Mouse (Mus musculus): ENCODE measurements around the gene Acat2.
"Not testable (repeated sequence)": the region's sequence is repeated elsewhere in the genome, so short reads cannot be mapped to it uniquely, and the experiment has no call there.

The Acat2 gene

GRCm38 (mm10) chr17:12905810-12906209 is 54.7 kb downstream of the Acat2 start:
- DNase-seq (ENCODE audit: low spot score), result no peak

- DNase-seq (ENCODE audit: low spot score), result no peak
These were observed 56.2 kb downstream of the Acat2 start for GRCm38 (mm10) chr17:12904349-12904748.

GRCm38 (mm10) chr17:12903372-12904333 is 56.9 kb downstream of the Acat2 start:
- DNase-seq (ENCODE audit: low spot score), result no peak

GRCm38 (mm10) chr17:12902291-12902690 is 58.3 kb downstream of the Acat2 start:
- DNase-seq (ENCODE audit: low spot score), result no peak

- DNase-seq (ENCODE audit: low spot score), result not testable (repeated sequence)
These were observed 61.9 kb downstream of the Acat2 start for GRCm38 (mm10) chr17:12898607-12899006.

- no peak for DNase-seq (ENCODE audit: low spot score)
These were observed 62.9 kb downstream of the Acat2 start for GRCm38 (mm10) chr17:12897674-12898073.
